Mouse (Mus musculus) embryonic facial prominence, embryonic 15.5 days (tissue): ENCODE measurements around the gene 1700017N19Rik. TPM values are rescaled to one million over a fixed set of nuclear protein-coding genes. Genes with fewer than 3 reads are reported as not detected.
"Not testable (repeated sequence)": the region's sequence is repeated elsewhere in the genome, so short reads cannot be mapped to it uniquely, and the experiment has no call there.

Experiments used
- ATAC-seq: fragments of 200-750 bp; cut with Nextera tagmentation; 2 replicates; pipeline ENCODE4 v1.8.0; 2017; ENCODE audit warnings: low read depth, moderate TSS enrichment; ENCODE audit not compliant: insufficient number of reproducible peaks, low FRiP score, low TSS enrichment
- H3K27ac ChIP-seq: fragments of 300-500 bp; sonication (generic); replicated peaks from 2 replicates; pipeline ENCODE4 v1.5.1; 2015; ENCODE audit warnings: mild to moderate bottlenecking, inconsistent platforms
- H3K27me3 ChIP-seq: fragments of 300-500 bp; sonication (generic); 2 replicates; pipeline ENCODE4 v1.6.1; 2015; ENCODE audit warnings: inconsistent platforms
- H3K36me3 ChIP-seq: fragments of 300-500 bp; sonication (generic); 2 replicates; pipeline ENCODE4 v1.6.1; 2015; ENCODE audit warnings: mild to moderate bottlenecking, inconsistent platforms
- H3K4me1 ChIP-seq: fragments of 300-500 bp; sonication (generic); 2 replicates; pipeline ENCODE4 v1.6.1; 2015; ENCODE audit warnings: inconsistent platforms
- H3K4me2 ChIP-seq: fragments of 300-500 bp; sonication (generic); replicated peaks from 2 replicates; pipeline ENCODE4 v1.6.1; 2015; ENCODE audit warnings: mild to moderate bottlenecking, inconsistent platforms
- H3K4me3 ChIP-seq: fragments of 300-500 bp; sonication (generic); replicated peaks from 2 replicates; pipeline ENCODE4 v1.5.1; 2015; ENCODE audit warnings: mild to moderate bottlenecking, inconsistent platforms
- H3K9ac ChIP-seq: fragments of 300-500 bp; sonication (generic); 2 replicates; pipeline ENCODE4 v1.6.1; 2015; ENCODE audit warnings: inconsistent platforms
- H3K9me3 ChIP-seq: fragments of 300-500 bp; sonication (generic); replicated peaks from 2 replicates; pipeline ENCODE4 v1.6.1; 2016; ENCODE audit warnings: inconsistent platforms
- WGBS: fragments of 180-500 bp; shearing (Covaris S2); methylation state at CpG from one replicate; pipeline ENCODE4 v1.1.7; 2015; 5-methylcytosine and 5-hydroxymethylcytosine counted together
- polyA plus RNA-seq: library from polyadenylated mRNA; unstranded; fragments of >200 nt; fragmentation: Nextera tagmentation; extraction: Ambion mirVana; gene quantifications from 2 replicates; pipeline ENCODE4 v1.2.1, GENCODE M21; 2015

Gene 1700017N19Rik
- polyA plus RNA-seq: not detected in 2 replicates

- Histone ChIP-seq H3K27ac (no peak within 1 kb of the TSS), H3K4me2 (peak within 1 kb of the TSS; percentile 59), H3K4me3 (peak within 1 kb of the TSS; percentile 83), H3K4me1 (peaks cover 3% of the 10 kb centered on the region; the same call in 1 of the 2 replicates), H3K27me3 (no peaks in the 10 kb centered on the region), H3K9me3 (no peaks in the 10 kb centered on the region), H3K36me3 (no peaks in the 10 kb centered on the region), H3K9ac (no peak within 1 kb of the TSS)
- no peak for ATAC-seq
- WGBS: 80% methylated on average over 1 of the region's 1 CpGs
These were observed at the start of gene 1700017N19Rik, which contains the start of gene 4930430F08Rik for GRCm38 (mm10) chr10:100590323-100590722. 1700017N19Rik (plus strand) TSS chr10:100590484. 4930430F08Rik (minus strand) TSS chr10:100590423.

- H3K27ac ChIP-seq: no peak overlapping the region
- 76% methylated on average over 3 of the region's 3 CpGs for WGBS
- H3K27me3 ChIP-seq: no peaks in the 10 kb centered on the region
- H3K36me3 ChIP-seq: 0 out of 2 replicates have a peak, but pooled peaks cover 7% of the 10 kb centered on the region
- no peak overlapping the region for H3K4me3 ChIP-seq
- H3K9ac ChIP-seq: no peak overlapping the region
- ATAC-seq: no peak
- no peak overlapping the region for H3K4me2 ChIP-seq
- no peaks in the 10 kb centered on the region for H3K4me1 ChIP-seq
- H3K9me3 ChIP-seq: no peaks in the 10 kb centered on the region
These were observed 33.6 kb upstream of the 1700017N19Rik start for GRCm38 (mm10) chr10:100556566-100557175.

- not testable (repeated sequence) for ATAC-seq, H3K4me3 ChIP-seq, H3K9ac ChIP-seq, H3K9me3 ChIP-seq, H3K27ac ChIP-seq, H3K36me3 ChIP-seq, H3K4me1 ChIP-seq, H3K4me2 ChIP-seq, H3K27me3 ChIP-seq
- WGBS: 96% methylated on average over 3 of the region's 3 CpGs
These were observed 29.9 kb upstream of the 1700017N19Rik start for GRCm38 (mm10) chr10:100560194-100560883.

GRCm38 (mm10) chr10:100564112-100564511 lies 26.2 kb upstream of the 1700017N19Rik start:
- Histone ChIP-seq H3K9ac (no peak overlapping the region), H3K9me3 (no peaks in the 10 kb centered on the region), H3K27ac (no peak overlapping the region), H3K27me3 (no peaks in the 10 kb centered on the region), H3K36me3 (peaks cover 11% of the 10 kb centered on the region), H3K4me1 (no peaks in the 10 kb centered on the region), H3K4me2 (no peak overlapping the region), H3K4me3 (no peak overlapping the region)
- WGBS: 79% methylated on average over 3 of the region's 3 CpGs
- ATAC-seq: no peak

DNA sequence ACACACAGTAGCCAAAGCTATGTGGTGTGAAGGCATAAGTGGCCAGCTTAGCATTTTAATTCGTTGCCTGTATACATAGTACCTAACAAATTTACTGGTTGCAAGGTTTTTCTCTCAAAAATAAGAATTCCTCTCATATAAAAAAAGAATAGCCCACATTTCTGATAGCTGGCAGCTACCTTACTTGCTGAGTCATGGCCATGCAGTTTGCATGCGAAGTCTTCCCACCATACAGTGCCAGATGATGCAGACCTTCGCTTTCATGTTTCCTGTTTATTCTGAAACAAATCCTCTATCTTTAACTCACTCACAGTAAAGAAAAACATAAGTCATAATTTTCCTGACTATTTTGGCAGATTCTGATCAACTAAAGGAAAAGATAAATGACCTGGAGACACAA lies 18.6 kb upstream of the 1700017N19Rik start:
- H3K4me1 ChIP-seq: no peaks in the 10 kb centered on the region
- no peaks in the 10 kb centered on the region for H3K27me3 ChIP-seq
- no peaks in the 10 kb centered on the region for H3K9me3 ChIP-seq
- H3K27ac ChIP-seq: no peak overlapping the region
- WGBS: 90% methylated on average over 3 of the region's 3 CpGs
- H3K9ac ChIP-seq: no peak overlapping the region
- peaks cover 31% of the 10 kb centered on the region for H3K36me3 ChIP-seq
- no peak overlapping the region for H3K4me2 ChIP-seq
- no peak for ATAC-seq
- no peak overlapping the region for H3K4me3 ChIP-seq

DNA sequence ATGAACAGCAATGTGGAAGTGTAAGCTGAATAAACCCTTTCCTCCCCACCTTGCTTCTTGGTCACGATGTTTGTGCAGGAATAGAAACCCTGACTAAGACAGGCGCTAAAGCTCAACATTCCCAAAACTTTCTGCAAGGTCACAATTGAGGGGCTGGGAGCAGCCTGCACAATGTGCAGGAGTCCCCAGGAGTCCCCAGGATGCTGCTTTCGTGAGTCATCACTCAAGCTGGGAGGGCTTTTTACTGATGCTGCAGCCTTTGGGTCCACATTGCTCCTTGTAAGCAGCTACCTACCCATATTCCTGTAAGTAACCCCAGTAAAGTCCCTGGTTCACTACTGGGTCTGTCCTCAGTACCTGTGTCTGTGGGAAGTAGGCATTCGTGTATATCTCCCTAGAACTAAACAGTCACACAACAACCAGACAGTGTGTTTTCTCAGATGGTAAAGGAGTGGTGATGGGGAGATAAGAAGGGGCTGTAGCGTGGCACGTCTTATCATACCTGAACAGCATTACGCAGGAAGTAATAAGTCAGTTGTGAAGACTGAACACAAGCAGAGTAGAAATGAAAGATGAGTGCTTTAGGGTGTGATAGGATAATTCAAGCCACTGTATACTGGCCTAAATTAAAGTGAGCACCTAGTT lies 15.7 kb upstream of the 1700017N19Rik start:
- H3K4me1 ChIP-seq: no peaks in the 10 kb centered on the region
- no peak overlapping the region for H3K4me3 ChIP-seq
- H3K9ac ChIP-seq: no peak overlapping the region
- H3K4me2 ChIP-seq: no peak overlapping the region
- H3K27me3 ChIP-seq: no peaks in the 10 kb centered on the region
- H3K36me3 ChIP-seq: peaks cover 36% of the 10 kb centered on the region
- no peaks in the 10 kb centered on the region for H3K9me3 ChIP-seq
- WGBS: 91% methylated on average over 7 of the region's 7 CpGs
- H3K27ac ChIP-seq: no peak overlapping the region
- no peak for ATAC-seq

GRCm38 (mm10) chr10:100575294-100575693 lies 15.0 kb upstream of the 1700017N19Rik start:
- H3K9me3 ChIP-seq: no peaks in the 10 kb centered on the region
- no peak overlapping the region for H3K4me3 ChIP-seq
- H3K27ac ChIP-seq: no peak overlapping the region
- H3K36me3 ChIP-seq: peaks cover 35% of the 10 kb centered on the region
- no peaks in the 10 kb centered on the region for H3K27me3 ChIP-seq
- no peaks in the 10 kb centered on the region for H3K4me1 ChIP-seq
- no peak for ATAC-seq
- no peak overlapping the region for H3K4me2 ChIP-seq
- no peak overlapping the region for H3K9ac ChIP-seq
- WGBS: 89% methylated on average over 7 of the region's 7 CpGs

DNA sequence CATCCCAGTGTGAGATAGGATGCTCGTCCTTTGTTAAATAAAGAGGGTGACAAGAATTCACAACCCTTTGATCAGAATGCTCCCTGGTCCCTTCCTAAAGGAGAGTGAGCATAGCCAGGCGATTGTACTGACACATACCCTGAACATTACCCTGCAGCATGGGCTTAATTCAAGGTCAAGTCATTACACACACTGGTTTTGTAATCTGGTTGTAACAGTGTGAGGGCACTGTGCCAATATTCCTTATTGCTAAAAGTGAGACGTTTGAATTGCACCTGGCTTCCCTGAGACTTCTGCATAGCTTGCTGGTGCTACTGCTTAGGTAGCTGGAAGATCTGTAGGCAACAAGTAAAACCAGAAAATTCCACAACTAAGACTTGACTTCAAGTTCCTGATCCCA lies 6.1 kb upstream of the 1700017N19Rik start:
- H3K27me3 ChIP-seq: no peaks in the 10 kb centered on the region
- H3K4me1 ChIP-seq: peaks cover 3% of the 10 kb centered on the region; the same call in 1 of the 2 replicates
- H3K4me3 ChIP-seq: no peak overlapping the region
- no peak overlapping the region for H3K4me2 ChIP-seq
- H3K9me3 ChIP-seq: no peaks in the 10 kb centered on the region
- no peak overlapping the region for H3K27ac ChIP-seq
- H3K9ac ChIP-seq: no peak overlapping the region
- H3K36me3 ChIP-seq: no peaks in the 10 kb centered on the region
- WGBS: 76% methylated on average over 3 of the region's 3 CpGs
- no peak for ATAC-seq

GRCm38 (mm10) chr10:100588524-100588923 lies 1.8 kb upstream of the 1700017N19Rik start:
- Histone ChIP-seq H3K4me2 (peak overlapping the region; percentile 59), H3K27me3 (no peaks in the 10 kb centered on the region), H3K27ac (peak overlapping the region; percentile 73; the same call in 1 of the 2 replicates), H3K4me1 (peaks cover 3% of the 10 kb centered on the region; the same call in 1 of the 2 replicates), H3K36me3 (no peaks in the 10 kb centered on the region), H3K4me3 (peak overlapping the region; percentile 83), H3K9me3 (no peaks in the 10 kb centered on the region), H3K9ac (peak overlapping the region; percentile 76)
- 35% methylated on average over 7 of the region's 7 CpGs for WGBS
- 0 out of 2 replicates have a peak, but pooled peaks have one; percentile 7 for ATAC-seq

- WGBS: under 1% methylated on average over 31 of the region's 31 CpGs
- Histone ChIP-seq H3K9me3 (no peaks in the 10 kb centered on the region), H3K9ac (peak overlapping the region; percentile 76), H3K4me2 (peak overlapping the region; percentile 59), H3K4me3 (peak overlapping the region; percentile 83), H3K36me3 (no peaks in the 10 kb centered on the region), H3K27ac (peak overlapping the region; percentile 73), H3K27me3 (no peaks in the 10 kb centered on the region), H3K4me1 (peaks cover 3% of the 10 kb centered on the region; the same call in 1 of the 2 replicates)
- peak; percentile 97 for ATAC-seq
These were observed 1.3 kb upstream of the 1700017N19Rik start for GRCm38 (mm10) chr10:100588932-100589388.

DNA sequence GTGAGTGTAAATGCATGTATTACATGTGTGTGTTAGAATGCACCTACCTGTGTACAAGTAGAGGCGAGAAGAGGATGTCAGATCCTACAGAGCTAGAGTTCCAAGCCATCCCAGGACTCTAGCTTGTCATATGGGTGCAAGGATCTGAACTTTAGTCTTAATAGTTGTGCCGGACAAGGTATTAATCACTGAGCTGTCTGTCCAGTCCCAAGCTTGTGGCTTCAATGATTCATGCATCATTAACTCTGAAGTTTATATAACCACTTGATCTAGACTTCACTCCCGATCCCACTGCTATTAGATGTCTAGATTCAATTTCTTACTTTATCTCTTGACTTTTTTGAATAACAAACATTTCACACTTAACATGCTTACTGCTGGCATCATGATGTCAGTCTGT lies 8.1 kb downstream of the 1700017N19Rik start:
- 79% methylated on average over 3 of the region's 3 CpGs for WGBS
- Histone ChIP-seq H3K9me3 (no peaks in the 10 kb centered on the region), H3K9ac (no peak overlapping the region), H3K36me3 (no peaks in the 10 kb centered on the region), H3K4me3 (no peak overlapping the region), H3K4me2 (no peak overlapping the region), H3K4me1 (no peaks in the 10 kb centered on the region), H3K27ac (no peak overlapping the region), H3K27me3 (no peaks in the 10 kb centered on the region)
- no peak for ATAC-seq
